Mouse (Mus musculus) forebrain, embryonic 13.5 days (tissue): ENCODE data around the gene Tax1bp1. TPM values are rescaled to one million over a fixed set of nuclear protein-coding genes. Genes with fewer than 3 reads are reported as not detected.
A peak's percentile ranks its signal among the peaks of the same experiment; 100 is the strongest.

ENCODE experiments used
- ATAC-seq: fragments of 200-750 bp; cut with Nextera tagmentation; 2 replicates; pipeline ENCODE4 v1.8.0; 2017
- H3K27ac ChIP-seq: fragments of 300-500 bp; sonication (generic); 2 replicates; pipeline ENCODE4 v1.5.1; 2015; ENCODE audit warnings: inconsistent platforms, mild to moderate bottlenecking, moderate library complexity
- H3K27me3 ChIP-seq: fragments of 300-500 bp; sonication (generic); 2 replicates; pipeline ENCODE4 v1.6.1; 2015; ENCODE audit warnings: mild to moderate bottlenecking, inconsistent platforms
- H3K36me3 ChIP-seq: fragments of 300-500 bp; sonication (generic); 2 replicates; pipeline ENCODE4 v1.6.1; 2015; ENCODE audit warnings: mild to moderate bottlenecking, inconsistent platforms; ENCODE audit not compliant: poor library complexity, severe bottlenecking
- H3K4me1 ChIP-seq: fragments of 300-500 bp; sonication (generic); 2 replicates; pipeline ENCODE4 v1.6.1; 2015; ENCODE audit warnings: inconsistent platforms
- H3K4me2 ChIP-seq: fragments of 300-500 bp; sonication (generic); 2 replicates; pipeline ENCODE4 v1.6.1; 2015; ENCODE audit warnings: inconsistent platforms, mild to moderate bottlenecking, moderate library complexity
- H3K4me3 ChIP-seq: fragments of 300-500 bp; sonication (generic); 2 replicates; pipeline ENCODE4 v1.5.1; 2015; ENCODE audit warnings: mild to moderate bottlenecking, inconsistent platforms
- H3K9ac ChIP-seq: fragments of 300-500 bp; sonication (generic); 2 replicates; pipeline ENCODE4 v1.6.1; 2015; ENCODE audit warnings: mild to moderate bottlenecking, inconsistent platforms
- H3K9me3 ChIP-seq: fragments of 300-500 bp; sonication (generic); replicated peaks from 2 replicates; pipeline ENCODE4 v1.6.1; 2016; ENCODE audit warnings: inconsistent platforms
- WGBS: fragments of 180-500 bp; shearing (Covaris S2); methylation state at CpG from one replicate; pipeline ENCODE4 v1.1.7; 2015; 5-methylcytosine and 5-hydroxymethylcytosine counted together
- polyA plus RNA-seq: library from polyadenylated mRNA; unstranded; fragments of >200 nt; fragmentation: Nextera tagmentation; extraction: Ambion mirVana; gene quantifications from 2 replicates; pipeline ENCODE4 v1.2.1, GENCODE M21; 2015

The Tax1bp1 gene
- polyA plus RNA-seq, 1 experiment from 2014 or later, result 160 TPM

DNA sequence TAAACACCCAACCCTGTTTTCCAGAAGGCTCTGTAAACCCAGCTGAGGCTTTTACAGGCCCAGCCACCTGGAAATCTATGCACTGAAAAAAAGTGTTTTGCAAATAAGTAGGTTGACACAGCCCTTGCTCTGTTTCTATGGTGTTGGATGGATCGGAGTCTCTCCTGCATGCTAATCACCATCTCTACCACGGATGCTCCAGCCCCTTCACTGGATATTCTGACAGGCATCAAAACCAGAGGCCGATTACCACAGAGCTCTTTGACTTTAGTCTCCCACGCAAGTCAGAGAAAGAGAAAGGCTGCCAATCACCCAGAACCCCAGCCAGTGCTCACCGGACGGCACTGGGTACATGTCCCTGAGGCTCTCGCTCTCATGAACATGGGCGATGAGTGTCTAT, 63.5 kb downstream of the Tax1bp1 start:
- peaks cover 10% of the 10 kb centered on the region; the same call in 1 of the 2 replicates for H3K4me1 ChIP-seq
- ATAC-seq, result no peak
- 86% methylated on average over 8 of the region's 8 CpGs for WGBS
- 0 out of 2 replicates have a peak, but pooled peaks cover 11% of the 10 kb centered on the region for H3K36me3 ChIP-seq
- H3K4me2 ChIP-seq, result no peak overlapping the region
- no peak overlapping the region for H3K27ac ChIP-seq
- H3K9ac ChIP-seq, result no peak overlapping the region
- H3K9me3 ChIP-seq, result no peaks in the 10 kb centered on the region
- no peaks in the 10 kb centered on the region for H3K27me3 ChIP-seq
- no peak overlapping the region for H3K4me3 ChIP-seq

DNA sequence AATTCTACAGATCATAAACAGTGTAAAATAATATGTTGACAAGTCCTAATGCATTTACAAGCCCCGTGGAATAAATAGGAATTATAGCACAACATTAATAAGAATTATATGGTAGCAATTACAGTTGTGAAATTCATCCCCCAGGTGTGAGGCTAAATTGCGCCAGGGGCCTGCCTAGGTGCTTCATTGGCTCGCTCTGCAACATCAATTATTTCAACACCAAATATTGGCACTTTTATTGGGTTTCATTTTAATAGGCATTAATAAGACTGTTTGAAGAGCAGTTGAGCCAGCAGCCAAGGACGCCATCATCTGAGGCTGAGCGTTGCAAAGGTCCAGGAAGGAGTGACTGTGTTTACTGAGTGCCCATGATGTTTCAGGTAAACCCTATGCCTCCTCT, 65.0 kb downstream of the Tax1bp1 start:
- no peak overlapping the region for H3K27ac ChIP-seq
- no peak for ATAC-seq
- 0 out of 2 replicates have a peak, but pooled peaks cover 11% of the 10 kb centered on the region for H3K36me3 ChIP-seq
- H3K9me3 ChIP-seq, result no peaks in the 10 kb centered on the region
- H3K9ac ChIP-seq, result no peak overlapping the region
- peaks cover 10% of the 10 kb centered on the region; the same call in 1 of the 2 replicates for H3K4me1 ChIP-seq
- H3K4me3 ChIP-seq, result no peak overlapping the region
- 90% methylated on average over 5 of the region's 5 CpGs for WGBS
- H3K4me2 ChIP-seq, result no peak overlapping the region
- H3K27me3 ChIP-seq, result no peaks in the 10 kb centered on the region

DNA sequence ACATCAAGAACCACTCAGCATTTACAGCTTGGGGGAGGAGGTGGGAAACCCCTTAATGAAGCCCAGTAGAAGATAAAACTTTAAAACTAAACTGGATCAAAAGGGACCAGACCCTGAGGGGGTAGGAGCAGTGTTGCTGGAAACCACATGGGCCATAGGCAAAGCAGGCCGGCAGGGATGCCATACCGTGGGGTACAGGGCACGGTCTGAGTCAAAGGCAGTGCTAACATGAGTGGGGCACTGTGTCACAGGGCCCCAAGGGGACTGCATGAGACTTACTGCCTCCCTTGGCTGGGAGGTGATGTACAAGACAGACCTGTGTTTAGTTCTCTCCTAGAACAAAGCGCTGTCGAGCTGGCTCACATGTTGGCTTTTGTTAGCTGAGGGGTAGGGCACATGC, 66.0 kb downstream of the Tax1bp1 start:
- no peak for ATAC-seq
- Histone ChIP-seq H3K27ac (no peak overlapping the region), H3K4me3 (no peak overlapping the region), H3K9ac (no peak overlapping the region), H3K9me3 (no peaks in the 10 kb centered on the region), H3K4me2 (no peak overlapping the region), H3K27me3 (no peaks in the 10 kb centered on the region), H3K36me3 (0 out of 2 replicates have a peak, but pooled peaks cover 11% of the 10 kb centered on the region), H3K4me1 (peaks cover 10% of the 10 kb centered on the region; the same call in 1 of the 2 replicates)
- 77% methylated on average over 5 of the region's 5 CpGs for WGBS

DNA sequence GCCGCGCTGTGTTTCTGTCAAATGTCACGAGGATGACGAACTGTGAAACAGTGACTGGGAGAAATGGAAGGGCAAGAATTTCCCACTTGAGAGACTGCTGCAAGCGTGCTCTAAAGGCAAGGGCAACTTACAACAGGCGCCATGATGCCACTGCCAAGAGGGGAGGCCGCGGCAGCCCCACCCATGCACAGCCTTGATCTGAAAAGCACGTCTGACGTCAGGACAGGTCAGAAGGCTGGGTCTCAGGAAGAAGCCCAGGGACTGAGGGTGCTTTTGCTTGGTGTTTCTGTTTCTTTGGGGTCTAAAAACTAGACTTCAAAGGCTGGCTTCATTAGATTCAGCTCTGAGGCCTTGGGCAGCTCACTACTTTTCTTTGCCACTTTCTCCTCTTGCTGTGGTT, 76.8 kb downstream of the Tax1bp1 start:
- Histone ChIP-seq H3K27ac (peak overlapping the region; percentile 7; the same call in 1 of the 2 replicates), H3K4me1 (peaks cover 32% of the 10 kb centered on the region), H3K9me3 (no peaks in the 10 kb centered on the region), H3K4me3 (no peak overlapping the region), H3K36me3 (peaks cover 2% of the 10 kb centered on the region; the same call in 1 of the 2 replicates), H3K4me2 (no peak overlapping the region), H3K9ac (no peak overlapping the region), H3K27me3 (no peaks in the 10 kb centered on the region)
- no peak for ATAC-seq
- 73% methylated on average over 10 of the region's 10 CpGs for WGBS

DNA sequence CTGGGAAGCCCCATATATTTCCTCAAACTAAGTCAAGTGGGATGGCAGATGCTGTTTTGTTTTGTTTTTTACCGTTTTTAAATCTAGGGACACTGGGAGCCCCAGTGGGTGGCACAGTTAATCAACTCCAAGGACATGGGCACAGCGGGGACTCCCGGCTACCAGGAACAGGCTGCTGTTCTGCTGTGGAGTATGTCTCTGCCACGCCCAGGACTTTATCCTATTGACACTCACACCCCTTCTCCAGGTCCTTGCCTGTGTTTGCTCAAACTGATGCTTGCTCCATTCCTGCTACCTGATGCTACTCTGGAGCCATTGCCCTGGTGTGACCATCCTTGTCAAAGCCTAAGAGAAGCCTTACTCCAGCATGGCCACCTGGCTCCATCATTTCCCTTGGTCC, 77.3 kb downstream of the Tax1bp1 start:
- peaks cover 37% of the 10 kb centered on the region for H3K4me1 ChIP-seq
- no peak overlapping the region for H3K27ac ChIP-seq
- no peaks in the 10 kb centered on the region for H3K36me3 ChIP-seq
- ATAC-seq, result no peak
- WGBS, result 79% methylated on average over 4 of the region's 4 CpGs
- no peaks in the 10 kb centered on the region for H3K27me3 ChIP-seq
- no peaks in the 10 kb centered on the region for H3K9me3 ChIP-seq
- H3K9ac ChIP-seq, result no peak overlapping the region
- H3K4me2 ChIP-seq, result no peak overlapping the region
- H3K4me3 ChIP-seq, result no peak overlapping the region

DNA sequence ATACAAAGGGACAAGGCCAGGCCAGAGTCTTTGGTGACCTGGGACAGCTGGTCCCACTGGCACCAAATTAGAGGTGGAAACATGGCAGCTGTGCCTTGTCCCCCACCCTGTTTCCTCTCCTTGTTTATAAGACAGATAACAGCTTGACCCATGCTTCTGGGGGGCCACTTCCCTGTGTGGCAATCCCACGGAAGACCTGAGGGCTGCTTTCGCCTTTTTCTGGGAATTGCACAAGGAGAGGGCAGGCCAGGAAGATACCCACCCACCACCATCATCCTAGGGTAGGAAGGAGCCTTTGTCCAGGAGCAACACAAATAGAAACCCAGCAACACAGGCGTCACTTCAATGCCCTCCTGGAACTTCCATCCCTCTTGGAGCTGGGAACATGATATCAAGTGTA, 78.9 kb downstream of the Tax1bp1 start:
- Histone ChIP-seq H3K4me3 (no peak overlapping the region), H3K27me3 (no peaks in the 10 kb centered on the region), H3K36me3 (no peaks in the 10 kb centered on the region), H3K9ac (no peak overlapping the region), H3K9me3 (no peaks in the 10 kb centered on the region), H3K4me2 (no peak overlapping the region), H3K4me1 (peaks cover 54% of the 10 kb centered on the region), H3K27ac (no peak overlapping the region)
- no peak for ATAC-seq
- WGBS, result 87% methylated on average over 3 of the region's 3 CpGs

DNA sequence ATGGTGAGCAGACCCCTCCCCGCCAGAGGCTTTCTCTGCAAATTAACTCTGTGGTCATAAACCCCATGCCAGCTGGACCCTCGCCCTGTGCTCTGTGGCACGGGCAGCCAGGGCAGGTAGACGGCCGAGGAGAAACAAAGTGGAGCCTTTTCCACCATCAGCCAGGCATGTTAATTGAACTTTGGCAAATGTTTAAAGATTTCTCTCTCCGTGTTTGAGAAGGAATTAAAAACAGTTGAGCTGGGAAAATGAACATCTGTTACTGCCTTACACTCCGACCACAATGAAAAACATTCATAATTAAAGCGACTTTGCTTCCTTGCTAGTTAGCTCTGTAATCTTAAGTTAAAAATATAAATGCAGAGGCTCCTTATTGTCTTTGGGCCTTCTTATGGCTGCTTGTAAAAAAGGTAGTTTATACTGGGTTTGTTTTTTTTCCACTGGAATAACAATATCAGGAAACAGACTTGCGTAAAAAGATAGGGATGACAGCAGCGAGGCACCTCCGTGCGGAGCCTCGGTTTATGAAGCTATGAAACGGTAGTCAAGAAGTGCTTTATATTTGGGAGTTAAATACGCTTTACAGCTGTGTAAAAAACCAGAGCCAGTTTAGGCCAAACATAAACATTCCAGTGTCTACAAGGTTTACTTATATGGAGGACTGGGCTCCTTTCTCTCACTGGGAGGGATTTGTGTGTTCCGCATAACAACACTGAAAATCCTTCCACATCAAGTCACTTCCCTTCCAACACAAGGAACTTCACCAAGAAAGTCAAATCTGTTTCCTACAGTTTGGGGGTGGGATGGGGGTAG, 81.7 kb downstream of the Tax1bp1 start:
- H3K27me3 ChIP-seq, result no peaks in the 10 kb centered on the region
- H3K4me2 ChIP-seq, result peak overlapping the region; percentile 29
- no peak overlapping the region for H3K4me3 ChIP-seq
- WGBS, result 51% methylated on average over 16 of the region's 16 CpGs
- no peak overlapping the region for H3K9ac ChIP-seq
- no peaks in the 10 kb centered on the region for H3K36me3 ChIP-seq
- H3K4me1 ChIP-seq, result peaks cover 51% of the 10 kb centered on the region
- H3K27ac ChIP-seq, result peak overlapping the region; percentile 78
- peak; percentile 73 for ATAC-seq
- no peaks in the 10 kb centered on the region for H3K9me3 ChIP-seq

DNA sequence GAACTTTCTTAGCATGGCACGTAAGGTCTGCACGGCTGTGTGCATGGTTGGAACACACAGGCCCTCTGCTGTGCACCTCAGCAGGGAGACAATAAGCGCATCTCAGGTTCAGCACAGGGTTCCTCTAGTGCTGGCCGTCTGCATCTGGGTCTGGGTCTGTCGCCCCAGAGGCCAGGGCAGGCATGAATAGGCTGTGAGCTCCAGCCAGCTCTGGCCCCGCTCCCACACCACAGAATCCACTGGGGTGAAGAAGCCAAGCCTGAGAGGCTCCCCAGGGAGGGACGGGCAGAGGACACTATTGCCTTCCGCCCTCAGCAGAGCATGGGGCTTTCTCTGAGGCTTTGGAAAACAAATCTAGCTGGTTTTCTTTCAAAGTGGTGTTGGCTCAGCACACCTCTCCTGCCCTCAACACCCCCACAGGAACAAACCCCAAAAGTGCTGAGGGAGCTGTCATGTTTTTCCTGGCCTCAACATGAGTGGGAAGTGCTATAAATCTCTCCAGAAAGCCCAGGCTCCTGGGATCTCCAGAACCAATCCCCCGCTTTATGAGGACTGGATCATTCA, 82.6 kb downstream of the Tax1bp1 start:
- Histone ChIP-seq H3K9me3 (no peaks in the 10 kb centered on the region), H3K9ac (no peak overlapping the region), H3K4me2 (no peak overlapping the region), H3K4me1 (peaks cover 43% of the 10 kb centered on the region), H3K27me3 (no peaks in the 10 kb centered on the region), H3K36me3 (no peaks in the 10 kb centered on the region), H3K4me3 (no peak overlapping the region), H3K27ac (peak overlapping the region; percentile 78; the same call in 1 of the 2 replicates)
- WGBS, result 75% methylated on average over 9 of the region's 9 CpGs
- ATAC-seq, result no peak

DNA sequence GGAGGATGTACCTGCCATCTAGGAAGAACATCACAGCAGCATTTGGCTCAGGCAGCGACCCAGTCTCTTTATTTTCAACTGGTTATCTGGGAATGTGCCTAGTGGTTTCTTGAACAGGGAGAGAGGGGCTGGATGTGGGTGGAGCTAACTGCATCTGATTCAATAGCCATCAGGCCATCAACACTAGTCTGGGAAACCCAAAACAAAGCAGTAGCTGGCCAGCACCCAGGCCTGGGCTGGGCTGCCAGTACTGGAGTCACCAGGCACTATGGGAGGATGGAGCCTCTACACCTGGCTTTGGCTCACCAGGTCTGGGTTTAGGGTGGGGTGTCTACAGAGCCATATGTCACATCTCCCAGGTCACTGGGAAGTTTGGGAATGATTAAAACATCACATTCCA, 83.2 kb downstream of the Tax1bp1 start:
- 0 out of 2 replicates have a peak, but pooled peaks have one; percentile 57 for ATAC-seq
- Histone ChIP-seq H3K36me3 (no peaks in the 10 kb centered on the region), H3K27ac (no peak overlapping the region), H3K4me2 (no peak overlapping the region), H3K27me3 (no peaks in the 10 kb centered on the region), H3K9me3 (no peaks in the 10 kb centered on the region), H3K4me3 (no peak overlapping the region), H3K4me1 (peaks cover 43% of the 10 kb centered on the region), H3K9ac (no peak overlapping the region)
- 62% methylated on average over 1 of the region's 1 CpGs for WGBS

DNA sequence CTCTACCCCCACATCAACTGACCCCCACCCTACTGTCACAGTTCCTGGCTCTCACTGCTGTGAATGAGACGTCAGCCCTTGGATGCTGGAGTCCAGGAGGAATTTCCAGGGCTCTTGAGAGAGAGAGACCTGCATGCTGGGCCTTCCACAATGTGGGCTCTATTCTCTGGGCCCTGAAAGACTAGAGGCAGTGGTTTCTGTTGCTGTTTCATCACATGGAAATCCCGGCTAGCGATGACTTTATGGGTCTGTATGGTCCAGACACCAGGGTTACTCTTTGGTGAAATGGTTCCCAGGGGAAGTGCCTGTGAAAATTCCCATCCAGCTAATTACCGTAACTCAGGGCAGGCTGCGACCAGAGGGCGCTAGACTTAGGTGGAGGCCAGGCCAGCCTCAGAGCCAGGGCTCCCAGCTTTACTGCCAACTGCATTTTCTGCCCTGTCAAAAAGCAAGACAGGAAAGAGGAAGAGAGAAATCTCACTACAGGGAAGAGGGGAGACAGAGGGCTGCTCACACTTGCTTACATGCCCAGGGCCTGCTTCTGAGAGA, 83.8 kb downstream of the Tax1bp1 start:
- 53% methylated on average over 6 of the region's 6 CpGs for WGBS
- no peak for ATAC-seq

DNA sequence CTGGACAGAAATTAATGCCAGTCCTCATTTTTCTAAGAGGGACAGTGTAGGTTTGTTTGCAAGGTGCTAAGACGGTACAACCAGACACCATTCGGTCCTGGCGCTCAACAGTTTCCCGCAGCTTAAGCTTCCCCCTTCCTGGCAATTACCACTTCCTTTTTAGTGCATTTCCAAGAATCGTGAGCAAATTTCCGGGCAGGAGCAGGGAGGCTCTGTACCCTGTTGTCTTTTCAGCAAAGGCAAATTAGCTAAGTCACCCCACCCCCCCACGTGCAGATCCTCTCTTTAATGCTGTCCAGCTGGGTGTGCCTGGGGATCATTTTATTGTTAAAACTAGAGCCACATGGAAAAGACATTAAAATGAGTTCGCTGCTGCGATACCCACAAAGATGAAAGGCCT, 88.7 kb downstream of the Tax1bp1 start:
- no peak for ATAC-seq
- Histone ChIP-seq H3K9me3 (no peaks in the 10 kb centered on the region), H3K4me1 (peaks cover 12% of the 10 kb centered on the region), H3K27ac (no peak overlapping the region), H3K36me3 (no peaks in the 10 kb centered on the region), H3K9ac (no peak overlapping the region), H3K4me3 (no peak overlapping the region), H3K4me2 (no peak overlapping the region), H3K27me3 (0 out of 2 replicates have a peak, but pooled peaks cover 3% of the 10 kb centered on the region)
- 46% methylated on average over 9 of the region's 9 CpGs for WGBS

More for the DNA sequence above, 83.8 kb downstream of the Tax1bp1 start:
- no peak overlapping the region for H3K27ac ChIP-seq
- peaks cover 43% of the 10 kb centered on the region for H3K4me1 ChIP-seq
- no peaks in the 10 kb centered on the region for H3K9me3 ChIP-seq
- no peaks in the 10 kb centered on the region for H3K27me3 ChIP-seq
- H3K36me3 ChIP-seq, result no peaks in the 10 kb centered on the region
- H3K9ac ChIP-seq, result no peak overlapping the region
- H3K4me3 ChIP-seq, result no peak overlapping the region
- no peak overlapping the region for H3K4me2 ChIP-seq

DNA sequence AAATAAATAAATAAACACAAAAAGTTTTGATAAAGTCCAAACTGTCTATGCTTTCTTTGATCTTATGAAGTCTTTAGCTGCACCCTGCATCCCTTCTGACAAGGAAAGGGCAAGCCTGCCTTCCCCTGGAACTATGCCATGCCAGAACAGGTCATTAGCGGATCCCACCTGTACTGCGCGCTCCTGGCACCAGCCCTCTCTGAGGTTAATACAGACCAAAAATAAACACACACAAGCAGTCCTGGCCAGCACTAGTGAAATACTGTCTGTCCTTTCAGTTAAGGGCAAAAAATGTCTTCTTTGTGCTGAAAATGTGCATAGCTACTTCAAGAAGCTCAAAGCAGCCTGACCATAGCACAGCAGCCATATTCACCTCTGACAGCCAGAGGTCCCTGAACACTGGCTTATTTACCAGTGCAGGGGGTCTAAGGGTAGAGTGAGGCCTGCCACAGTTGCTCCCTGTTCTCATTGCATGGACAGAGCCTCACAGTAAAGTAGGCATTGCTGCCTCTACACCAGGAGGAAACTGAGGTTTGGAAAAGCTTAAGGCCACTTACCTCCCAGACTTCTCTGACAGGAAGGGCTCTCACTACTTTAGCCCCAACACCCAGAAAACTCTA, 91.8 kb downstream of the Tax1bp1 start:
- H3K9me3 ChIP-seq, result no peaks in the 10 kb centered on the region
- no peak overlapping the region for H3K4me3 ChIP-seq
- no peaks in the 10 kb centered on the region for H3K36me3 ChIP-seq
- no peak overlapping the region for H3K27ac ChIP-seq
- 83% methylated on average over 3 of the region's 3 CpGs for WGBS
- H3K27me3 ChIP-seq, result 0 out of 2 replicates have a peak, but pooled peaks cover 4% of the 10 kb centered on the region
- no peak for ATAC-seq
- H3K4me2 ChIP-seq, result no peak overlapping the region
- no peak overlapping the region for H3K9ac ChIP-seq
- 0 out of 2 replicates have a peak, but pooled peaks cover 2% of the 10 kb centered on the region for H3K4me1 ChIP-seq
